Mouse (Mus musculus): ENCODE measurements around the gene Arhgap15. TPM values are rescaled to one million over a fixed set of nuclear protein-coding genes. Genes with fewer than 3 reads are reported as not detected.

The Arhgap15 gene
- polyA plus RNA-seq, 1 experiment from 2014 or later: 1.9 TPM

DNA sequence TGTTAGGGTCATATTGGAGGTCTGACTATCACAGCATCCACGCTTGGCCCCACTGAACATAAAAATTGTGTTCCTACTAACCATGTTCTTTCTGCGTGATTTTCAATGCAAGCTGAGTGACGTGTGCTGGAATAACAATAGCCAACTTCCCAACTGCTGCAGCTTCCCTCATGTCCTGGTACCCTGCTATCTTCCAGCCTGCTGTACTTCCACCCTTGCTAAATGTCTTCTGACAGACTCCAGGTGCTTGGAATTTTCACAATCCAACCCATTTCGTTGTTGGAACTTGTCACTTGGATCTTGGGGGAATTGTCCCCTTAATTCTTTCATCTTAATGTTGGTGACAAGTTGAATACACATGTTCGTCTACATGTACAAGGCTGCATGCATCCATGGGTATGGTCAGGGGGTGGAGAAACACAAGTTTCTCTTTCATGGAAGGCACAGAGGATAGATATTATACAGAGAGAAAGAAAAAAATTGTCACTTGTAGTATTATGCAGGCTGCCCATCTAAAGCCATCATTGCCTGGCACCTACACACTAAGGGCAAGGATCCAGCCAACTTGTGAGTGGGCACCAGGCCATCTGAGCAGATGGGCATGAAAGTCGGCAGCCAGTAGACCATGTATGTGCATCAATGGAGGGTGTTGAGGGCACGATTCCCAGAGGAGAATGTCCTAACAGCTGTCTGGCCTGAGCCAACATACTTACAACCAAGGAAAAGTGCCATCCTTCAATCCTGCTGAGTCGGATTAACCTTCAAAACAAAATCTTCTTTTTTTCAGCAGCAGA, 68.4 kb downstream of the Arhgap15 start:
- DNase-seq (peak; percentile 23), ATAC-seq (ENCODE audit: low FRiP score, low TSS enrichment) (peak; percentile 43; the same call in 1 of the 2 replicates)
- no peaks in the 10 kb centered on the region for H3K9me3 ChIP-seq (ENCODE audit: control insufficient read depth, low read length)
- no peaks in the 10 kb centered on the region for H3K36me3 ChIP-seq (ENCODE audit: control insufficient read depth, insufficient read depth, low read length)
- WGBS: 87% methylated on average over 8 of the region's 8 CpGs
- no peaks in the 10 kb centered on the region for H3K27me3 ChIP-seq (ENCODE audit: control insufficient read depth, insufficient read depth, low read length)
- no peak overlapping the region for H3K4me2 ChIP-seq (ENCODE audit: low read length)
- H3K27ac ChIP-seq (replicated peaks; ENCODE audit: low read depth, low read length): no peak overlapping the region
- no peaks in the 10 kb centered on the region for H3K4me1 ChIP-seq (ENCODE audit: control insufficient read depth, insufficient read depth, low read length)
- H3K9ac ChIP-seq (replicated peaks; ENCODE audit: low read length): no peak overlapping the region
- H3K4me3 ChIP-seq (replicated peaks; ENCODE audit: low read depth, low read length): no peak overlapping the region

DNA sequence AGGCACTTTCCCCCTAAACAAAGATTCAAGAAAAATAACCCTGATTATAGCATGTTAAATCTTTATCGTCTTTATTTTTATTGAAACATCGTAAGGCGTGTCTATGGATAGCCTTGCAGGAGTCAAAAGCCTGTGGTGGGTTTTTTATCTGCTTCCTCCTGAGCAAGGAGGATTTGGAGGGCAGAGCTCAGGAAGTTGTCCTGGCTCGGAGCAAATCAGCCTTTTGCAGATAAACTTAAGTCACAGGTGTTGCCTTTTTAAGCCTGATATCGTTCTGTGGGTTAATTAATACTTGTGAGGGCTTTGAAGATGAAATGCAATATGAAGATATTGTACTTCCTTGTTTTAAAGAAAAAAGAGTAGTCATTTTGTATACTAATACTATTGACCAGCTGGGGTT, 87.3 kb downstream of the Arhgap15 start:
- no peaks in the 10 kb centered on the region for H3K36me3 ChIP-seq (ENCODE audit: control insufficient read depth, insufficient read depth, low read length)
- H3K4me3 ChIP-seq (replicated peaks; ENCODE audit: low read depth, low read length): no peak overlapping the region
- H3K4me1 ChIP-seq (ENCODE audit: control insufficient read depth, insufficient read depth, low read length): no peaks in the 10 kb centered on the region
- no peak overlapping the region for H3K4me2 ChIP-seq (ENCODE audit: low read length)
- DNase-seq (no peak), ATAC-seq (ENCODE audit: low FRiP score, low TSS enrichment) (no peak)
- H3K9ac ChIP-seq (replicated peaks; ENCODE audit: low read length): no peak overlapping the region
- no peak overlapping the region for H3K27ac ChIP-seq (replicated peaks; ENCODE audit: low read depth, low read length)
- 85% methylated on average over 5 of the region's 5 CpGs for WGBS
- no peaks in the 10 kb centered on the region for H3K9me3 ChIP-seq (ENCODE audit: control insufficient read depth, low read length)
- no peaks in the 10 kb centered on the region for H3K27me3 ChIP-seq (ENCODE audit: control insufficient read depth, insufficient read depth, low read length)

DNA sequence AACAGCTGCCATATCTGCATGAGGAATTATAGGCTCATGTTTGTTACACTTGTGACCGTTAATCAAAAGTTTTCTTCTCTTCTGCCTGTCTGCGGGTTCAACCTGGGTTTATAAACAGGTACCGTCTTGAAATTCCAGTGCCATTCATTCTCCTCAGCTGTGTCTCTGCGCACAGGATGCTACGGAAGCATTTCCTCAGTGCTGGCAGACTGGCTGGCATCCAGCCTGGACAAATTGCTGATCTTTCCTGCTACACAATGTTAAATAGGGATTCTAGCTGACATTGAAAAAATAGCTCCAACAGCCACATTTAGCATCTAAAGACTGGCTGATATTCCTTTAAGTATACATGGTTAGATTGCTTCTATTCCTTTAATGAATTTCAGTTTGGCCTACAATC, 93.0 kb downstream of the Arhgap15 start:
- H3K27me3 ChIP-seq (ENCODE audit: control insufficient read depth, insufficient read depth, low read length): no peaks in the 10 kb centered on the region
- H3K4me2 ChIP-seq (ENCODE audit: low read length): no peak overlapping the region
- H3K4me1 ChIP-seq (ENCODE audit: control insufficient read depth, insufficient read depth, low read length): no peaks in the 10 kb centered on the region
- H3K27ac ChIP-seq (replicated peaks; ENCODE audit: low read depth, low read length): no peak overlapping the region
- DNase-seq: peak; percentile 23
- no peaks in the 10 kb centered on the region for H3K9me3 ChIP-seq (ENCODE audit: control insufficient read depth, low read length)
- H3K4me3 ChIP-seq (replicated peaks; ENCODE audit: low read depth, low read length): no peak overlapping the region
- H3K9ac ChIP-seq (replicated peaks; ENCODE audit: low read length): no peak overlapping the region
- WGBS: 83% methylated on average over 5 of the region's 5 CpGs
- no peak for ATAC-seq (ENCODE audit: low FRiP score, low TSS enrichment)
- no peaks in the 10 kb centered on the region for H3K36me3 ChIP-seq (ENCODE audit: control insufficient read depth, insufficient read depth, low read length)

DNA sequence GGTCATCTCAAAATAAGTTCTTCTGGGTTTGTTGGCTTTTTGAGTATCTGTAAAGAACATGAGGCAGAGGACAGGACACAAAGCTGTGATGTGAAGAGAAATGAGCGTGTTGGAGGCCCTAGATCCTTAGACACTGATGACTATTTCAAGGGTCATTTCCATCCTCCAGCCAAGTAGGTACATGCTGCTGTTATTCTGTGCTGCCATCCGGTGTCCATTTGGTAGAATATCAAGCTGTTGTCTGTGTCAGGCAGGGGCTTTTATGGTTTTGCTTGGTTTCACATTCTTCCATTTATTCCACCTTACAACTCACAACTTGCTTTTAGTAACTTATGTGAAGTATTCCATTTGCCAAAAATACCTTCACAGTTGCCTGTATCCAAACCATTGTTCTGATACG, 102.6 kb downstream of the Arhgap15 start:
- Histone ChIP-seq H3K9me3 (ENCODE audit: control insufficient read depth, low read length) (no peaks in the 10 kb centered on the region), H3K9ac (replicated peaks; ENCODE audit: low read length) (no peak overlapping the region), H3K4me1 (ENCODE audit: control insufficient read depth, insufficient read depth, low read length) (no peaks in the 10 kb centered on the region), H3K27me3 (ENCODE audit: control insufficient read depth, insufficient read depth, low read length) (no peaks in the 10 kb centered on the region), H3K27ac (replicated peaks; ENCODE audit: low read depth, low read length) (no peak overlapping the region), H3K36me3 (ENCODE audit: control insufficient read depth, insufficient read depth, low read length) (no peaks in the 10 kb centered on the region), H3K4me3 (replicated peaks; ENCODE audit: low read depth, low read length) (no peak overlapping the region), H3K4me2 (ENCODE audit: low read length) (no peak overlapping the region)
- DNase-seq (peak; percentile 13), ATAC-seq (ENCODE audit: low FRiP score, low TSS enrichment) (no peak)
- 66% methylated on average over 3 of the region's 3 CpGs for WGBS

GRCm38 (mm10) chr2:43862709-43863108, 114.1 kb downstream of the Arhgap15 start:
- Histone ChIP-seq H3K9me3 (ENCODE audit: control insufficient read depth, low read length) (0 out of 2 replicates have a peak, but pooled peaks cover 3% of the 10 kb centered on the region), H3K36me3 (ENCODE audit: control insufficient read depth, insufficient read depth, low read length) (no peaks in the 10 kb centered on the region), H3K4me3 (replicated peaks; ENCODE audit: low read depth, low read length) (no peak overlapping the region), H3K27me3 (ENCODE audit: control insufficient read depth, insufficient read depth, low read length) (no peaks in the 10 kb centered on the region), H3K4me1 (ENCODE audit: control insufficient read depth, insufficient read depth, low read length) (no peaks in the 10 kb centered on the region), H3K9ac (replicated peaks; ENCODE audit: low read length) (no peak overlapping the region), H3K4me2 (ENCODE audit: low read length) (no peak overlapping the region), H3K27ac (replicated peaks; ENCODE audit: low read depth, low read length) (no peak overlapping the region)
- 86% methylated on average over 5 of the region's 5 CpGs for WGBS
- no peak for ATAC-seq (ENCODE audit: low FRiP score, low TSS enrichment)
- no peak for DNase-seq

GRCm38 (mm10) chr2:43902403-43902973, 153.9 kb downstream of the Arhgap15 start:
- DNase-seq: peak; percentile 93
- Histone ChIP-seq H3K27ac (replicated peaks; ENCODE audit: low read depth, low read length) (no peak overlapping the region), H3K4me2 (ENCODE audit: low read length) (no peak overlapping the region), H3K36me3 (ENCODE audit: control insufficient read depth, insufficient read depth, low read length) (no peaks in the 10 kb centered on the region), H3K27me3 (ENCODE audit: control insufficient read depth, insufficient read depth, low read length) (no peaks in the 10 kb centered on the region), H3K9ac (replicated peaks; ENCODE audit: low read length) (no peak overlapping the region), H3K9me3 (ENCODE audit: control insufficient read depth, low read length) (no peaks in the 10 kb centered on the region), H3K4me3 (replicated peaks; ENCODE audit: low read depth, low read length) (no peak overlapping the region), H3K4me1 (ENCODE audit: control insufficient read depth, insufficient read depth, low read length) (no peaks in the 10 kb centered on the region)
- 19% methylated on average over 7 of the region's 7 CpGs for WGBS
- peak; percentile 86 for ATAC-seq (ENCODE audit: low FRiP score, low TSS enrichment)

DNA sequence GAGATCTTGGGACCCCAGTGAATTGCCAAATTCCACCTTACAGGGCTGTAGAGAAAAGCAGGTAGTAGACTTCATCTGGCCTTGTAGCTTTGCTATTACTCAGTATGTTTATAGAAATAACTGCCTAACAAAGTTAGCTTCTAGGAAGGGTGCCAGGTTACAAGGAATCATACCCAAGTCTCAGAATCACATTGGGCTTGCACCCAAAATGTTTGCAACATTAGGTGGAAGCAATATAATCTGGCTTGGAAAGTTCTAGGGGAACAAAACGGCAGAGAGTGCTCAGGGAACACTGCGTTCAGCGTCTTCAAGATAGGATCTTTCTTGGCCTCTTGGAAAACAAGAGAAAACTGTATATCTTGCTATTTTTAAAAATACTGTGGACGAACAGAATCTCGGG, 158.9 kb downstream of the Arhgap15 start:
- WGBS: 94% methylated on average over 5 of the region's 5 CpGs
- no peaks in the 10 kb centered on the region for H3K4me1 ChIP-seq (ENCODE audit: control insufficient read depth, insufficient read depth, low read length)
- H3K27ac ChIP-seq (replicated peaks; ENCODE audit: low read depth, low read length): no peak overlapping the region
- H3K9me3 ChIP-seq (ENCODE audit: control insufficient read depth, low read length): no peaks in the 10 kb centered on the region
- no peaks in the 10 kb centered on the region for H3K36me3 ChIP-seq (ENCODE audit: control insufficient read depth, insufficient read depth, low read length)
- ATAC-seq (ENCODE audit: low FRiP score, low TSS enrichment) (no peak), DNase-seq (no peak)
- H3K27me3 ChIP-seq (ENCODE audit: control insufficient read depth, insufficient read depth, low read length): no peaks in the 10 kb centered on the region
- no peak overlapping the region for H3K9ac ChIP-seq (replicated peaks; ENCODE audit: low read length)
- H3K4me3 ChIP-seq (replicated peaks; ENCODE audit: low read depth, low read length): no peak overlapping the region
- no peak overlapping the region for H3K4me2 ChIP-seq (ENCODE audit: low read length)

DNA sequence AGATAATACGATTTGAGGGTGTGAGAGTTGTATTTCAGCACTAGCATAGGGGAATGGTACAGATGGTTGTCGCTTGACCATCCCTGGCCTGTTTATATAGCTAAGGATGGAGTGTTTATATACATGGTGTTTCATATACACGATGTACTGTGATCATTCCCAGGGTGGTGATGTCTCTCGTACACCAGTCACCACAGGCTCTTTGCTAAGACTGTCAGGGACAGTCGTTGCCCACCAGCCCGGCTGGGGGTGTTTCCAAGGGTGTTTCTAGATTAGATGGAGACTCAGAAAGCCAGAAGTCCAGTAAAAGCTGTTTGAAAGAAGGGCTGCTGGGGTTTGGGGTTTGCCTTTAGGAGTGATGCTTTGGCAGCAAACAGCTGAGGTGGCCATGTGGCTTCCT, 165.5 kb downstream of the Arhgap15 start:
- Histone ChIP-seq H3K4me3 (replicated peaks; ENCODE audit: low read depth, low read length) (no peak overlapping the region), H3K27ac (replicated peaks; ENCODE audit: low read depth, low read length) (no peak overlapping the region), H3K27me3 (ENCODE audit: control insufficient read depth, insufficient read depth, low read length) (no peaks in the 10 kb centered on the region), H3K9me3 (ENCODE audit: control insufficient read depth, low read length) (no peaks in the 10 kb centered on the region), H3K9ac (replicated peaks; ENCODE audit: low read length) (no peak overlapping the region), H3K36me3 (ENCODE audit: control insufficient read depth, insufficient read depth, low read length) (no peaks in the 10 kb centered on the region), H3K4me1 (ENCODE audit: control insufficient read depth, insufficient read depth, low read length) (no peaks in the 10 kb centered on the region), H3K4me2 (ENCODE audit: low read length) (no peak overlapping the region)
- 97% methylated on average over 6 of the region's 6 CpGs for WGBS
- ATAC-seq (ENCODE audit: low FRiP score, low TSS enrichment) (no peak), DNase-seq (no peak)

GRCm38 (mm10) chr2:43923863-43924340, 175.3 kb downstream of the Arhgap15 start:
- H3K9me3 ChIP-seq (ENCODE audit: control insufficient read depth, low read length): no peaks in the 10 kb centered on the region
- H3K27me3 ChIP-seq (ENCODE audit: control insufficient read depth, insufficient read depth, low read length): no peaks in the 10 kb centered on the region
- no peak for ATAC-seq (ENCODE audit: low FRiP score, low TSS enrichment)

More at GRCm38 (mm10) chr2:43923863-43924340, 175.3 kb downstream of the Arhgap15 start:
- Histone ChIP-seq H3K4me1 (ENCODE audit: control insufficient read depth, insufficient read depth, low read length) (no peaks in the 10 kb centered on the region), H3K4me2 (ENCODE audit: low read length) (no peak overlapping the region), H3K9ac (replicated peaks; ENCODE audit: low read length) (no peak overlapping the region), H3K27ac (replicated peaks; ENCODE audit: low read depth, low read length) (no peak overlapping the region), H3K36me3 (ENCODE audit: control insufficient read depth, insufficient read depth, low read length) (no peaks in the 10 kb centered on the region), H3K4me3 (replicated peaks; ENCODE audit: low read depth, low read length) (no peak overlapping the region)
- no peak for DNase-seq
- WGBS: 94% methylated on average over 5 of the region's 5 CpGs

Measured in midbrain, embryonic 14.5 days (tissue).